Mouse (Mus musculus): ENCODE results near the gene Bpnt1. TPM values are rescaled to one million over a fixed set of nuclear protein-coding genes. Genes with fewer than 3 reads are reported as not detected.

Gene Bpnt1
- total RNA-seq, 2 experiments from 2014 or later, result 17.8 to 18.1 TPM

- DNase-seq, result no peak
Observed at GRCm38 (mm10) chr1:185331364-185331763, 585 bp upstream of the Bpnt1 start.

DNA sequence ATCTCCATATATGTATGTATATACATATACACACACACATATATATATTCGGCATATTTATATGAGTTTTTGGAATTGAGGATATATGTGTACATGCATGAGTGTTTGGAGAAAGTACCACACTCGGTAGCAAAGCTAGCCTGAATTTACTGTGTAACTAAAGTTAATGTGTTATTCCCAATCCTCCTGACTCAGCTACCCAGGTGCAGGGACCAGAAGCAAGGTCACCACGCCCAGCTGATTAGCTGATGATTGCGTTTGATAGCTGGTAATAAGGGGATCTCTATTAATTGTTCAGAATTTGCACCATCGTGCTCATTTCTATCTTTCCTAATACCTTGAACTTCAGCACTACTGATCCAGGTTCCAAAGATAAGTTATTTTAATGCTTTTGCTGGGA lies 1.7 kb downstream of the Bpnt1 start:
- no peak for DNase-seq

- no peak for DNase-seq
Observed at GRCm38 (mm10) chr1:185334136-185334535, 2.2 kb downstream of the Bpnt1 start.

GRCm38 (mm10) chr1:185335231-185335765 lies 3.3 kb downstream of the Bpnt1 start:
- no peak for DNase-seq

GRCm38 (mm10) chr1:185336535-185336934 lies 4.6 kb downstream of the Bpnt1 start:
- DNase-seq, result no peak

GRCm38 (mm10) chr1:185342441-185342840 lies 10.5 kb downstream of the Bpnt1 start:
- no peak for DNase-seq

DNA sequence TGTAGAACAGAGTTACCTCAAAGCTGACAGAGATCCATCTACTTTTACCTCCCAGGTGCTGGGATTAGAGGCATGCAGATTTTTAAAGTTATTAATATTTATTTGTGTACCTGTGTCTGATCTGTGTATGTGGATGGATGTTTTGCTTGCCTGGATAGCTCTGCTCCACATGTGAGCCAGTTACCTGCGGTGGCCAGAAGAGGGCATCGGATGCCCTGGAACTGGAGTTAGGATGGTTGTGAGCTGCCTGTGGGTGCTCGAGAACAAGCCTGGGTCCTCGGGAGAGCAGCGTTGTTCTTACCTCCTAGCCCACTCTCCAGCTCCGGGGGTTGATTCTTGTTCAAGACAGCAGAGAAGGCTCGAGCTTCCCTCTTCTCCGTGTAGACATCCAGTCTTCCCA lies 11.5 kb downstream of the Bpnt1 start:
- no peak for DNase-seq

GRCm38 (mm10) chr1:185346188-185346587 lies 14.2 kb downstream of the Bpnt1 start:
- DNase-seq, result no peak

DNA sequence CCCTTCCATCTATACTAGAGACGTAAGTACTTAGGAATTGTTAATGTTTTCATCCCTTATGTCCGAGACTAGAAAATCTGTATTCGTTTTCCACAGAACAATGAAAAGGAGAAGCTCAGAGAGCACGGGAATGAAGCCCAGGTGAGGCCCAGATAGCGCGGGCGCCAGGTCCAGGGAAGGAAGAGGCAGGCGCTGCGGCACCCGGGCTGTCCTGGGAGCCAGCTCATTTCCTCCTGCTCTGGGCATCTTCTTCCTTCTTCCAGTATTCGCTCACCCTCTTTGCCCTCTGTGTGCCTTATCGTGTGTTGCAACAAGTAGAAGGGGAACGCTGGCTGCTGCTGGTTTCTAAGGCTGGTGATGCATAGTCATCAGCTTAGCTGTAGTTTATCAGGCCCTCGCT lies 17.8 kb downstream of the Bpnt1 start:
- no peak for DNase-seq

DNA sequence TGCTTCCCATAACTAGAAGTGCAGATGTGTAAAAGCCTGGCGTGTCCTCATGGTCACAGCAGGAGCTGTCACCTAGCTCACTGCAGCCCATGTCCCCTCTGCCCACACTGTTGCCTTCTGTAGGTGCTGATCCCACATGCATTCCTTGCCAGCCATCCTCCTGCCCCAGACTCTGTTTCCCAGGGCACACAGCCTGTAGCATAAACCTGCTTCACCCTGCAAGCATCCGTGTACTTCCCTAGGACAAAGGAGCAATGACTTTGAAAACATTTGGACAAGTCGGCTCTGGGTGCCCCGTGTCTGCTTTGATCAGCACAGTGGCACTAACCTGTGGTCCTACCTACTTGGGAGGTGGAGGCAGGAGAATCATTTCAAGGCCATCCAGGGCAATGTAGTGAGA lies 18.7 kb downstream of the Bpnt1 start:
- no peak for DNase-seq

- no peak for DNase-seq
Observed at GRCm38 (mm10) chr1:185352151-185352550, 20.2 kb downstream of the Bpnt1 start.

- DNase-seq, result no peak
Observed at GRCm38 (mm10) chr1:185353351-185353750, 21.4 kb downstream of the Bpnt1 start.

DNA sequence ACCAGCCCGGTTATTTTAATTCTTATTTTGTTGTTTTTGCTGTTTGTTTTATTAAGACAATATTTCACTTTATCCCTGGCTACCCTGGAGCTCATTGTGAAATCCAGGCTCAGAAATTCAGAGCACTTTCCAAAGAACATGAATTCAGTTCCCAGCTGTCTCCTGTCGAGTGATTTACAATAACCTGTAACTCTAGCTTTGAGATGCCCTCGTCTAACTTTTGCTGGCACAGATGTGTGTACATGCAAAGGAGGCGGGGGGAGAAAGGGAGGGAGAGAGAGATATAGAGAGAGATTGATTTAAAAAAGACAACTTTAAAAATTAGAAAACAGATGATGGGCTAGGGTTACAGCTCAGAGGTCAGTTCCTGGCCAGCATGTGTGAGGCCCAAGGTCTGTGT lies 22.8 kb downstream of the Bpnt1 start:
- no peak for DNase-seq

DNA sequence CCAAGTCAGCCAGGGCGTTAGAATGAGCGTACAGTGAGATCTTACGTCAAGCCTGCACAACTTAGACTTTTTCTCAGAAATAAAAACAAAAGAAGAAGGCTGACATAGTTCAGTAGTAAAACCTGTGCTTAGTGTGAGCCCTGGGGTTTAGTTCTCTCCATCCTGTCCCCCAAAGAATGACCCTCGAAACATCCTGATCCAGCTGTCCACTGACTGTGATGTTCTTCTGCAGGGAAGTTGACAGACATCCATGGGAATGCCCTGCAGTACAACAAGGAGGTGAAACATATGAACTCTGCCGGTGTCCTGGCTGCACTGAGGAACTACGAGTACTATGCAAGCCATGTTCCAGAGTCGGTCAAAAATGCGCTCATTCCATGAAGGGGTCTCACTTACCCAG lies 24.3 kb downstream of the Bpnt1 start:
- DNase-seq, result no peak

- DNase-seq, result no peak
Observed at GRCm38 (mm10) chr1:185358211-185358610, 26.3 kb downstream of the Bpnt1 start.

GRCm38 (mm10) chr1:185362677-185363520 lies 30.9 kb downstream of the Bpnt1 start, which contains the start of gene Eprs:
TSS of gene Eprs (plus strand) at chr1:185363044.
- DNase-seq, result peak; percentile 99

GRCm38 (mm10) chr1:185363526-185364182 lies 31.7 kb downstream of the Bpnt1 start:
- DNase-seq, result peak; percentile 38

- no peak for DNase-seq
Observed at GRCm38 (mm10) chr1:185364183-185364540, 32.2 kb downstream of the Bpnt1 start.

GRCm38 (mm10) chr1:185367383-185367782 lies 35.4 kb downstream of the Bpnt1 start:
- no peak for DNase-seq

DNA sequence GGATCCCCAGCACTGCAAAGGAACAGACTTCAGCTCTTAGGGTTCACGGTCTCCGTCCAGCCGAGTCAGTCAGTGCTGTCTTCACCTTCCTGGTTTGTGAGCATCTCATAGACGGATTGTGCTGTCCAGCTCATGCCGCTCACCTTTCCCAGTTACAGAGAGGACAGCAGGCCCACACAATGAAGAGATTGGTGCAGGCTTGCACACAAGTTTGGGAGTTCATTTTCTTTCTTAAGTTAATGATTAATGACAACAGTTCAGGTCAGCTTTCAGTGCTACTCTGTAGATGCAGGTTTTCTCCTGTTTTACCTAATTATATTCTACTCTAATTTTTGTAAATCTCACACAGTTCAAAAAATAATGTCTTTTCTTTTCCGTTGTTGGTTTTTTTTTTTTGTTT lies 38.0 kb downstream of the Bpnt1 start:
- no peak for DNase-seq

- no peak for DNase-seq
Observed at GRCm38 (mm10) chr1:185376390-185376789, 44.4 kb downstream of the Bpnt1 start.

DNA sequence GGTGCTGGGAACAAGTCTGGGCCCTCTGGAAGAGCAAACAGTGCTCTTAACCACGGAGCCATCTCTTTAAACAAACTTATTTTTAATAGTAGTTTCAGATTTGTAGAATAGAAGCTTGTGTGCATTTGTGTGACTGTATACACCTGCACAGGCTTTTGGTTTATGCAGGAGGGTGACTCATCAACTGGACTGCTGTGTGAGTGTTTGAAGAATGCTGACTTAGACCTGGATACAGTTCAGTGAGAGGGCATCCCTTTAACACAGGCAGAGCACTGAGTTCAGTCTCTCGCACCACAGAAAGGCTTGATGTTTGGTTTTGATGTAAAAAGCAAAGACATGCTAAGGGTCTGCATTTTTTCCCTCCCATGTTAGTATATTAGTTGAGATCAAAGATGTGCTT lies 45.5 kb downstream of the Bpnt1 start:
- no peak for DNase-seq

- no peak for DNase-seq
Observed at GRCm38 (mm10) chr1:185401615-185402014, 69.7 kb downstream of the Bpnt1 start.

GRCm38 (mm10) chr1:185404021-185404420 lies 72.1 kb downstream of the Bpnt1 start:
- no peak for DNase-seq
